In the genomic region with DNA sequence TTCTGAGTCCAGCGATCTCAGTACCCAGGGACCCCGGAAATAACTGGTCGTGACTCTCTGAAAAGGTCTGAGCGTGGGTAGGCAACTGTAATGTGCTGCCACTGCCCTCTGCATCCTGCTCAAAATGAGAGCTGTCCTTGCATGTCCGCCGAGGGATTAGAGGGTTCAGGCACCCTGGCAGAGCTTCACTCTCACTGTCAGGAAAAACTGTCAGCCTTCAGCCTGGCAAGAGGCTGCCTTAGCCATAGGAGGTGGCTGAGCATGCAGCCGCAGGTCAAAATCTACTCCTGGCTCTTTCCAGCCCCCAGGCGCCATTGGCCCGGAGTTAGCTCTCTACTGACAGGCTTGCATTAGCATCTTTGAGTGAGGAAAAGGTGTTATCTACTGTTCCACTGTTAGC, we compare ENCODE assay signal across 29 mouse cellular contexts. TPM values are rescaled to one million over a fixed set of nuclear protein-coding genes. Genes with fewer than 3 reads are reported as not detected.
DNase-seq lines count a peak whose midpoint lies in the region; ATAC-seq and TF ChIP-seq lines count a peak whose summit lies in the region.
"Had no signal": no experiment of that assay in that cellular context is flagged by ENCODE, and none has a peak within 500 bp of the region (broad histone marks: within the 10 kb centered on the region; RNA-seq: fewer than 3 reads in every experiment).

No protein-coding gene starts in this region.

- H3K36me3 ChIP-seq in hindbrain, embryonic 12.5 days: no peaks in the 10 kb centered on the region
- no peaks in the 10 kb centered on the region for H3K36me3 ChIP-seq in hindbrain, postnatal 0 days (ENCODE audit: insufficient read depth, low read length)
- no peaks in the 10 kb centered on the region for H3K36me3 ChIP-seq in midbrain, embryonic 11.5 days (ENCODE audit: control insufficient read depth, insufficient read depth, low read length)
- no peaks in the 10 kb centered on the region for H3K36me3 ChIP-seq in midbrain, embryonic 10.5 days
- H3K36me3 ChIP-seq in midbrain, postnatal 0 days (ENCODE audit: insufficient read depth, low read length): no peaks in the 10 kb centered on the region
- H3K36me3 ChIP-seq: forebrain, embryonic 12.5 days; stomach, embryonic 15.5 days had no signal

- no peak overlapping the region for H3K9ac ChIP-seq in hindbrain, embryonic 12.5 days
- H3K9ac ChIP-seq in hindbrain, postnatal 0 days (replicated peaks; ENCODE audit: low read length): no peak overlapping the region
- no peak overlapping the region for H3K9ac ChIP-seq in midbrain, embryonic 11.5 days (ENCODE audit: low read length)
- no peak overlapping the region for H3K9ac ChIP-seq in midbrain, postnatal 0 days (replicated peaks; ENCODE audit: low read length, poor library complexity, severe bottlenecking)
- H3K9ac ChIP-seq: forebrain, embryonic 12.5 days; stomach, embryonic 15.5 days had no signal

- H3K4me2 ChIP-seq in hindbrain, embryonic 12.5 days (replicated peaks): no peak overlapping the region
- H3K4me2 ChIP-seq in hindbrain, postnatal 0 days (ENCODE audit: low read depth, low read length): no peak overlapping the region
- H3K4me2 ChIP-seq in midbrain, embryonic 11.5 days: no peak overlapping the region
- H3K4me2 ChIP-seq in midbrain, postnatal 0 days (ENCODE audit: low read depth, low read length, poor library complexity, severe bottlenecking): 0 out of 2 replicates have a peak overlapping the region, but pooled peaks have one; percentile 4
- H3K4me2 ChIP-seq: forebrain, embryonic 12.5 days; stomach, embryonic 15.5 days had no signal

- ATAC-seq in hindbrain, embryonic 12.5 days (ENCODE audit: low FRiP score): no peak
- no peak for ATAC-seq in hindbrain, postnatal 0 days
- 0 out of 2 replicates have a peak, but pooled peaks have one; percentile 19 for ATAC-seq in midbrain, embryonic 11.5 days (ENCODE audit: low FRiP score)
- ATAC-seq in midbrain, postnatal 0 days (ENCODE audit: low FRiP score): no peak
- ATAC-seq: CD4-positive, CD25-positive, alpha-beta regulatory T cell, adult 4 months; inflammation-experienced regulatory T-cells, adult 6 months; lung, postnatal 0 days had no signal

- no peak overlapping the region for H3K4me3 ChIP-seq in hindbrain, embryonic 12.5 days
- no peak overlapping the region for H3K4me3 ChIP-seq in hindbrain, postnatal 0 days (ENCODE audit: low read length)
- H3K4me3 ChIP-seq in midbrain, embryonic 11.5 days (ENCODE audit: low read depth, low read length): no peak overlapping the region
- no peak overlapping the region for H3K4me3 ChIP-seq in midbrain, embryonic 10.5 days
- H3K4me3 ChIP-seq in midbrain, postnatal 0 days (ENCODE audit: low read depth, low read length): no peak overlapping the region
- H3K4me3 ChIP-seq: forebrain, embryonic 12.5 days; stomach, embryonic 15.5 days had no signal

- H3K27me3 ChIP-seq in hindbrain, embryonic 12.5 days: no peaks in the 10 kb centered on the region
- H3K27me3 ChIP-seq in hindbrain, postnatal 0 days (ENCODE audit: insufficient read depth, low read length): no peaks in the 10 kb centered on the region
- H3K27me3 ChIP-seq in midbrain, embryonic 11.5 days (ENCODE audit: control insufficient read depth, insufficient read depth, low read length): no peaks in the 10 kb centered on the region
- no peaks in the 10 kb centered on the region for H3K27me3 ChIP-seq in midbrain, embryonic 10.5 days (ENCODE audit: low read depth, poor library complexity, severe bottlenecking)
- H3K27me3 ChIP-seq in midbrain, postnatal 0 days (ENCODE audit: insufficient read depth, low read length): no peaks in the 10 kb centered on the region
- H3K27me3 ChIP-seq: forebrain, embryonic 12.5 days; stomach, embryonic 15.5 days had no signal

- 73% methylated on average over 9 of the region's 9 CpGs for WGBS in hindbrain, embryonic 12.5 days
- WGBS in hindbrain, postnatal 0 days: 58% methylated on average over 9 of the region's 9 CpGs
- 73% methylated on average over 9 of the region's 9 CpGs for WGBS in midbrain, embryonic 11.5 days
- 78% methylated on average over 9 of the region's 9 CpGs for WGBS in midbrain, embryonic 10.5 days
- WGBS in midbrain, postnatal 0 days: 57% methylated on average over 9 of the region's 9 CpGs

- TF ChIP-seq CTCF in hindbrain, postnatal 0 days (IDR thresholded peaks at IDR 0.05; ENCODE audit: low read depth): no peak
- no peak for TF ChIP-seq CTCF in midbrain, postnatal 0 days (IDR thresholded peaks at IDR 0.05)

- H3K4me1 ChIP-seq in hindbrain, embryonic 12.5 days: peaks cover 3% of the 10 kb centered on the region
- H3K4me1 ChIP-seq in hindbrain, postnatal 0 days (ENCODE audit: insufficient read depth, low read length): no peaks in the 10 kb centered on the region
- no peaks in the 10 kb centered on the region for H3K4me1 ChIP-seq in midbrain, embryonic 11.5 days (ENCODE audit: control insufficient read depth, insufficient read depth, low read length)
- peaks cover 9% of the 10 kb centered on the region for H3K4me1 ChIP-seq in midbrain, embryonic 10.5 days
- no peaks in the 10 kb centered on the region for H3K4me1 ChIP-seq in midbrain, postnatal 0 days (ENCODE audit: insufficient read depth, low read length)

- no peaks in the 10 kb centered on the region for H3K9me3 ChIP-seq in hindbrain, embryonic 12.5 days (replicated peaks)
- H3K9me3 ChIP-seq in hindbrain, postnatal 0 days (ENCODE audit: low read length): no peaks in the 10 kb centered on the region
- no peaks in the 10 kb centered on the region for H3K9me3 ChIP-seq in midbrain, embryonic 11.5 days (ENCODE audit: control insufficient read depth, low read length)
- no peaks in the 10 kb centered on the region for H3K9me3 ChIP-seq in midbrain, embryonic 10.5 days (replicated peaks)
- H3K9me3 ChIP-seq in midbrain, postnatal 0 days (ENCODE audit: low read length): no peaks in the 10 kb centered on the region
- H3K9me3 ChIP-seq: forebrain, embryonic 12.5 days; stomach, embryonic 15.5 days had no signal

- 0 out of 2 replicates have a peak overlapping the region, but pooled peaks have one; percentile 3 for H3K27ac ChIP-seq in hindbrain, embryonic 12.5 days
- H3K27ac ChIP-seq in hindbrain, postnatal 0 days: no peak overlapping the region
- no peak overlapping the region for H3K27ac ChIP-seq in midbrain, embryonic 11.5 days (ENCODE audit: low read depth, low read length)
- no peak overlapping the region for H3K27ac ChIP-seq in midbrain, embryonic 10.5 days (replicated peaks)
- no peak overlapping the region for H3K27ac ChIP-seq in midbrain, postnatal 0 days (ENCODE audit: low read depth, low read length)
- H3K27ac ChIP-seq: forebrain, embryonic 12.5 days; stomach, embryonic 15.5 days had no signal

- DNase-seq in cerebellum, postnatal 10 days: peak; percentile 55 to 76
- no peak for DNase-seq in cerebellum, adult 11-12 months
- DNase-seq in hindbrain, postnatal 0 days (ENCODE audit: low spot score): no peak
- DNase-seq in midbrain, embryonic 11.5 days (ENCODE audit: low spot score, missing footprints): no peak
- DNase-seq in midbrain, embryonic 10.5 days (ENCODE audit: low spot score): no peak
- DNase-seq in midbrain, postnatal 0 days (ENCODE audit: low spot score): no peak
- DNase-seq in embryo, embryonic 11 days: no peak
- DNase-seq: heart, postnatal 10 days; kidney, adult 2 months; layer of hippocampus, postnatal 36 days; liver; retina, postnatal 1 day; thymus, adult 18-20 months; thymus, postnatal 4 days had no signal

RNA-seq across cellular contexts. Expression of a gene that starts 21.2 kb away (rescaled TPM):
- polyA plus RNA-seq in hindbrain, embryonic 12.5 days (2016; fragmentation: Nextera tagmentation; extraction: Ambion mirVana): 0.16 TPM in 1 of 2 replicates, not detected in the other
- total RNA-seq in hindbrain, postnatal 0 days (2014; rRNA removed): 0.18 and 0.21 TPM in 2 replicates
- polyA plus RNA-seq in hindbrain, postnatal 0 days (2015; fragmentation: Nextera tagmentation; extraction: Ambion mirVana): 0.96 and 1.1 TPM in 2 replicates
- polyA plus RNA-seq in midbrain, embryonic 11.5 days (2014; fragmentation: Nextera tagmentation; extraction: Ambion mirVana): 0.08 and 0.18 TPM in 2 replicates
- polyA plus RNA-seq in midbrain, embryonic 10.5 days (2016; fragmentation: Nextera tagmentation; extraction: Ambion mirVana): not detected in 2 replicates
- 1.2 TPM in 1 of 2 replicates, not detected in the other for total RNA-seq in midbrain, postnatal 0 days (2014; rRNA removed)
- polyA plus RNA-seq in midbrain, postnatal 0 days (2015; fragmentation: Nextera tagmentation; extraction: Ambion mirVana): not detected in 2 replicates
- total RNA-seq: common myeloid progenitor, adult 5-6 weeks; heart, adult 8-10 months; layer of hippocampus, postnatal 36 days; left cerebral cortex, postnatal 25 days; megakaryocyte progenitor cell, adult 5-6 weeks; MEL; monocyte, adult 5-6 weeks had no signal
- polyA plus RNA-seq: CD4-positive, CD25-positive, alpha-beta regulatory T cell, adult 4 months; embryonic facial prominence, embryonic 11.5 days; frontal cortex, adult 2 months; inflammation-experienced regulatory T-cells, adult 6 months; neural tube, embryonic 11.5 days had no signal

Comparison
In these comparisons a context has a peak if more than half of its experiments do, and no peak if none do; other contexts are left out.
1. DNase-seq: peak in cerebellum, postnatal 10 days (2 of 2); none in cerebellum, adult 11-12 months (single experiment), hindbrain, postnatal 0 days (single experiment), midbrain, embryonic 11.5 days (single experiment), midbrain, embryonic 10.5 days (single experiment), midbrain, postnatal 0 days (single experiment) and embryo, embryonic 11 days (single experiment).